Mouse (Mus musculus): ENCODE data around the gene Hoxa1.

DNA sequence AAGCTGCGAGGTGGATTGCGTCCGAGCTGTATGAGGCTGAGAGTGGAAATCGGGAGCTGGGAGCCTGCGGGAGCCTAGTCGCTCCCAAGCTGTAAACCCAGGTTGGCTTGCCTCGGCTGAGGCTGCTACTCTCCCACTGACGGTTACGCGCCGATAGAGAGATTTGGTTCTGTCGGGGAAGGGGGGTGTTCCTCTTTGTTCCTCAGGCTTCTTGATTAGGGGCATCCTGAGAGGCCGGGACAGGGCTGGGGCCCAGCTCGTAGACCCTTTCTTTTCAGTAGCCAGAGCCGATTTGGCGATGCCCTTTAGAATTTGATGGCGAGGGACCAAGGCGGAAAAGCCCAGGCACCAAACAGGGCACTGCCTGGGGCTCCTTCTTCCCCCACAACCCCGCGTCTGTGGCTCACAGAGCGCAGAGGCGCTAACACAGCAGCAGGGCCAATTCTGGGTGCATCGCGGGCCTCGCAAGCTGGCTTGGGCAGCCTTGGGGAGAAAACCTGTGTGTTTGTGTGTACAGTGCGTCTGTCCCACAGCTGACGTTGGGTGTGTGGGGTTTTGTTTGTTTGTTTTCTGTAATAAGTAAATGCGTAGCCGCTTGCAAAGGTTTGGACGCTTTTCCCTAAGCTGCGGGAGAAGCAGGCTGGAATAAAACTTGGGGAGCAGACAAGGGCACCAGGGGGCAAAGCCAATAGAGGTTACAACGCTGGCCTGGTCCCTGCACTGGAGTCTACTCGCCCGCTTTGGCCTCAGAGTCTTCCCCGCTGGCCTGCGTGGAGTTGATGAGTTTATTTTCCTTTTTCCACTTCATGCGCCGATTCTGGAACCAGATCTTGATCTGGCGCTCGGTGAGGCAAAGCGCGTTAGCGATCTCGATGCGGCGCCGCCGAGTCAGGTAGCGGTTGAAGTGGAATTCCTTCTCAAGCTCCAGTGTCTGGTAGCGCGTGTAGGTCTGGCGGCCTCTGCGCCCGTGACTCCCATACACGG, 47.8 kb upstream of the Hoxa1 start:
- TF ChIP-seq CTCF (IDR thresholded peaks at IDR 0.05; ENCODE audit: low read depth): no peak
- no peak for TF ChIP-seq EP300 (IDR thresholded peaks at IDR 0.05; ENCODE audit: low read depth)
